Mouse (Mus musculus): ENCODE measurements around the gene Inpp4a. TPM values are rescaled to one million over a fixed set of nuclear protein-coding genes. Genes with fewer than 3 reads are reported as not detected.

Gene Inpp4a
- polyA plus RNA-seq, 1 experiment from 2014 or later: 12.7 TPM

DNA sequence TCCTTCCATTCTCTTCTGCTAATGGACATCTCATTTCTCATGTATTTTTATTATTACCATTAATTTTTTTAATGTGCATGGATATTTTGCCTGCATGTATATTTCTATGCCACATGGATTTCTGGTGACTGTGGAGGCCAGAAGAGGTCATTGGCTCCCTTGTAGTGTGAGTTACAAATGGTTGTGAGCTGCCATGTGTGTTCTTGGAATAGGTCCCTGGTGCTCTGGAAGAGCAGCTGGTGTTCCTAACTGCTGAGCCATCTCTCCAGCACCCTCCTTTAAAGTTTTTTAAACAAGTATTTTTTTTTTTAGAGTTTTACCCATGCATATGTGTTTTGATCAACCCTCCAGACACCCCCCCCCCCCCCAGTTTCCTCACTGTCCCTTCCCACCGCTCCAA, 3.3 kb upstream of the Inpp4a start:
- WGBS: 40% methylated on average over 1 of the region's 1 CpGs
- Histone ChIP-seq H3K36me3 (ENCODE audit: control insufficient read depth, insufficient read depth) (no peaks in the 10 kb centered on the region), H3K4me3 (ENCODE audit: low read length) (no peak overlapping the region), H3K9ac (ENCODE audit: low read length) (no peak overlapping the region), H3K27ac (ENCODE audit: low read length) (no peak overlapping the region), H3K4me2 (ENCODE audit: low read depth, low read length) (no peak overlapping the region), H3K27me3 (ENCODE audit: control insufficient read depth, insufficient read depth, low read length) (no peaks in the 10 kb centered on the region), H3K9me3 (replicated peaks; ENCODE audit: control insufficient read depth, low read length) (no peaks in the 10 kb centered on the region), H3K4me1 (ENCODE audit: control insufficient read depth, insufficient read depth, low read length) (peaks cover 8% of the 10 kb centered on the region; the same call in 1 of the 2 replicates)
- ATAC-seq (replicated peaks; ENCODE audit: extremely low read depth, insufficient read depth, low FRiP score): no peak

DNA sequence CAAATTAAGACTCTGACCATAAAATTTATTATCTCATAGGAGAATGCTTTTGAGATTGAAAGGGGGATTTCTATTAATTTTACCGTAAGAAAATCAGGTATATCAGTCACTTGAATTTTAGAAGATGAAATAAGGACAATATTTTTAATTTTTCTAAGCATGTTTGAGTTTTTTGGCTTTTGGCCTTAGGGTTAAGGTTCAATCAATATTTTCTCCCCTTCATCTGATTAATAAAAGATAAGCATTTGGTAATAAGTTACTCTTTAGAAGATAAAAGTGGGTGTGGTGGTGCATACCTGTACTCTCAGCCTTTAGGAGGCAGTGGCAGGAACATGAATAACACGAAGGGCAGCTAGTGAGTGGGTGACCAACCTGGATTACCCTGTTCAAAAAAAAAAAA, 761 bp upstream of the Inpp4a start:
- H3K9ac ChIP-seq (ENCODE audit: low read length): no peak overlapping the region
- no peak overlapping the region for H3K4me2 ChIP-seq (ENCODE audit: low read depth, low read length)
- WGBS: 78% methylated on average over 2 of the region's 2 CpGs
- no peaks in the 10 kb centered on the region for H3K27me3 ChIP-seq (ENCODE audit: control insufficient read depth, insufficient read depth, low read length)
- H3K4me3 ChIP-seq (ENCODE audit: low read length): no peak overlapping the region
- no peak overlapping the region for H3K27ac ChIP-seq (ENCODE audit: low read length)
- H3K9me3 ChIP-seq (replicated peaks; ENCODE audit: control insufficient read depth, low read length): no peaks in the 10 kb centered on the region
- peaks cover 8% of the 10 kb centered on the region; the same call in 1 of the 2 replicates for H3K4me1 ChIP-seq (ENCODE audit: control insufficient read depth, insufficient read depth, low read length)
- H3K36me3 ChIP-seq (ENCODE audit: control insufficient read depth, insufficient read depth): no peaks in the 10 kb centered on the region
- ATAC-seq (replicated peaks; ENCODE audit: extremely low read depth, insufficient read depth, low FRiP score): no peak

DNA sequence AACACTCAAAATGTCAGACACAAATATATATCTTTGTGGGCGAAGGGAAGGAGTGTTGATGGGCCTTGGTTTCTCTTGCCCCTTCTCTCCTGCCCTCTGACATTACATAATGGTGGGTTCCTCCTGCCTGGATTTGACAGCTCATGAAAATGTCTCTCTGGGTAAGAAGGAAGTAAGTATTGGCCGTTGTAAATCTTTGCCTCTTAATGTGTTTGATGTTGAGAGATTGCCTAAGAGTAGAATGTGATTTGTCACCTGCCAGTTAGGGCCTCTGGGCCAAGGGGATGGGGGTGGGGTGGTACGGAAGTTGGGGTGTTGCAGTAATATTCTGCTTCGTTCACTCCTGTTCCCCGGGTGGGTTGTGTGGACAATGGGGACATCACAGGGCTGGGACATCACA, 985 bp downstream of the Inpp4a start:
- H3K4me3 ChIP-seq (ENCODE audit: low read length): peak overlapping the region; percentile 99
- WGBS: 57% methylated on average over 5 of the region's 5 CpGs
- no peaks in the 10 kb centered on the region for H3K9me3 ChIP-seq (replicated peaks; ENCODE audit: control insufficient read depth, low read length)
- peaks cover 8% of the 10 kb centered on the region; the same call in 1 of the 2 replicates for H3K4me1 ChIP-seq (ENCODE audit: control insufficient read depth, insufficient read depth, low read length)
- no peaks in the 10 kb centered on the region for H3K36me3 ChIP-seq (ENCODE audit: control insufficient read depth, insufficient read depth)
- H3K9ac ChIP-seq (ENCODE audit: low read length): peak overlapping the region; percentile 93
- no peaks in the 10 kb centered on the region for H3K27me3 ChIP-seq (ENCODE audit: control insufficient read depth, insufficient read depth, low read length)
- no peak for ATAC-seq (replicated peaks; ENCODE audit: extremely low read depth, insufficient read depth, low FRiP score)
- no peak overlapping the region for H3K27ac ChIP-seq (ENCODE audit: low read length)
- H3K4me2 ChIP-seq (ENCODE audit: low read depth, low read length): peak overlapping the region; percentile 85

DNA sequence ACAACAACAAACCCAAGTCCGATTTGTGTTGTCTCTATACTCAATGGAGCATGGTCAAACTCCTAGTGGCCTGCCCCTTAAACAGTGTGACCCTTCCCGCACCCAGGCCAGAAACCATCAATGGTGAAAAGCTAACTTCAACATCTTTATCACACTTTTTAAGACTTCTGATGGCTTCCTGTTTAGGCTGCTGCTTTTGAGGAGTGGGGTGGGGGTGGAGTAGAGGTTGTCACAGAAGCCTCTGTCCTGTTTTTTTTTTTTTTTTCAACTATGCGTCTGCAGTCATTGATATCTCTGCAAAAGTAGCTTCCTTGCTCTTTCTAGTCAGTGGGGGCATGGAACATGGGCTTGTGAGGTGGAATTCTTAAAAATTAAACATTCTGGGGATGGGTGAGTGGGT, 3.1 kb downstream of the Inpp4a start:
- Histone ChIP-seq H3K27me3 (ENCODE audit: control insufficient read depth, insufficient read depth, low read length) (no peaks in the 10 kb centered on the region), H3K4me3 (ENCODE audit: low read length) (no peak overlapping the region), H3K27ac (ENCODE audit: low read length) (no peak overlapping the region), H3K4me1 (ENCODE audit: control insufficient read depth, insufficient read depth, low read length) (peaks cover 8% of the 10 kb centered on the region; the same call in 1 of the 2 replicates), H3K4me2 (ENCODE audit: low read depth, low read length) (no peak overlapping the region), H3K36me3 (ENCODE audit: control insufficient read depth, insufficient read depth) (no peaks in the 10 kb centered on the region), H3K9ac (ENCODE audit: low read length) (no peak overlapping the region), H3K9me3 (replicated peaks; ENCODE audit: control insufficient read depth, low read length) (no peaks in the 10 kb centered on the region)
- WGBS: 67% methylated on average over 3 of the region's 3 CpGs
- ATAC-seq (replicated peaks; ENCODE audit: extremely low read depth, insufficient read depth, low FRiP score): no peak

DNA sequence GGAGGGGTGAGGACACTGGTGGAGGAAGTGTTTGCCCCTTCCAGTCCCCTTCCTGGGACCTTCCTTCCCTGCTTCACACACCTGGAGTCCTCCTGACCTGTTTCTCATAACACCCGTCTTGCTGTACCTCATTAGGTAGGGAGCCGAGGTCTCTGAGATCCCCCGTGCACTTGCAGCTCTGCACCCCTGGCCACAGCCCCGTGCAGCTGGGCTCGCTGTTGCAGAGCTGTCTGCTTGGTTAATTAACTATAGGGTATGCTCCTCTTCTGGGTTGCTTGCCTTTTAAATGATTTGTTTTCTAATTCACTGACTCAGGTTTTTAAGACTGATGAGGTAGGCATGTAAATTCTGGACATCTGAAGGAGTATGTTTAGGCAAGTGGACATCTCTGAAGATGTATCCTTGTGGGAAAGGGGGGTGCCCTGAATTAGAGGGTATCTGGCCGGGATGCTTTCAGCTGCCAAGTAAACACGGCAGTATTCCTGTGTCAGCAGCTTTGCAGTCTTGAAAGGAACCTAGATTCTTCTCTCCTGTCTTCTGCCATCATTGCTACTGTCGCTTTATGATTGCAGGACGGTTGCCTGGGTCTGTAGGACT, 6.1 kb downstream of the Inpp4a start:
- Histone ChIP-seq H3K4me2 (ENCODE audit: low read depth, low read length) (no peak overlapping the region), H3K27ac (ENCODE audit: low read length) (no peak overlapping the region)
- WGBS: 79% methylated on average over 9 of the region's 9 CpGs

DNA sequence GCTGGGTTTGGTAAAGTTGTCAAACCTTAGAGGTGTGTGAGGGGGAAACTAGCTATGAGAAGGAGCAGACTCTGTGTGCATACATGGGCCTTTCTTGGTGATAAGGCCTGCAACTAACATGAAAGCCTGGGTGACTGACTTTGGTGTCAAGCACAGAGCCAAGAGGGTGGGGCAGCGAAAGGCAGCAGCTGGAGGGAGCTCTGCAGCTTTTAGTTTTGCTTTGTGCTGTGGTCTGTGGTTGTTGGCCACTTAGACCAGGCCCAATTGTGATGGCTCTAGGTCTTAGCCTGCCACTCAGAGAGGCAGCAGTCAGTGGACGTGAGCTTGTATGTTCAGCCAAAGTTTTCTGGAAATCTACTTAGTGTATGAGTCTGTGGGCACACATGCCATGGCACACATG, 7.9 kb downstream of the Inpp4a start:
- Histone ChIP-seq H3K27me3 (ENCODE audit: control insufficient read depth, insufficient read depth, low read length) (no peaks in the 10 kb centered on the region), H3K9ac (ENCODE audit: low read length) (no peak overlapping the region), H3K9me3 (replicated peaks; ENCODE audit: control insufficient read depth, low read length) (peaks cover 6% of the 10 kb centered on the region; the same call in 1 of the 2 replicates), H3K4me1 (ENCODE audit: control insufficient read depth, insufficient read depth, low read length) (peaks cover 7% of the 10 kb centered on the region), H3K27ac (ENCODE audit: low read length) (no peak overlapping the region), H3K36me3 (ENCODE audit: control insufficient read depth, insufficient read depth) (no peaks in the 10 kb centered on the region), H3K4me3 (ENCODE audit: low read length) (no peak overlapping the region), H3K4me2 (ENCODE audit: low read depth, low read length) (no peak overlapping the region)
- 90% methylated on average over 2 of the region's 2 CpGs for WGBS
- no peak for ATAC-seq (replicated peaks; ENCODE audit: extremely low read depth, insufficient read depth, low FRiP score)

More for the DNA sequence above, 6.1 kb downstream of the Inpp4a start:
- Histone ChIP-seq H3K9me3 (replicated peaks; ENCODE audit: control insufficient read depth, low read length) (peaks cover 6% of the 10 kb centered on the region; the same call in 1 of the 2 replicates), H3K4me1 (ENCODE audit: control insufficient read depth, insufficient read depth, low read length) (peaks cover 2% of the 10 kb centered on the region; the same call in 1 of the 2 replicates), H3K27me3 (ENCODE audit: control insufficient read depth, insufficient read depth, low read length) (no peaks in the 10 kb centered on the region), H3K36me3 (ENCODE audit: control insufficient read depth, insufficient read depth) (no peaks in the 10 kb centered on the region), H3K4me3 (ENCODE audit: low read length) (no peak overlapping the region), H3K9ac (ENCODE audit: low read length) (no peak overlapping the region)
- ATAC-seq (replicated peaks; ENCODE audit: extremely low read depth, insufficient read depth, low FRiP score): no peak

DNA sequence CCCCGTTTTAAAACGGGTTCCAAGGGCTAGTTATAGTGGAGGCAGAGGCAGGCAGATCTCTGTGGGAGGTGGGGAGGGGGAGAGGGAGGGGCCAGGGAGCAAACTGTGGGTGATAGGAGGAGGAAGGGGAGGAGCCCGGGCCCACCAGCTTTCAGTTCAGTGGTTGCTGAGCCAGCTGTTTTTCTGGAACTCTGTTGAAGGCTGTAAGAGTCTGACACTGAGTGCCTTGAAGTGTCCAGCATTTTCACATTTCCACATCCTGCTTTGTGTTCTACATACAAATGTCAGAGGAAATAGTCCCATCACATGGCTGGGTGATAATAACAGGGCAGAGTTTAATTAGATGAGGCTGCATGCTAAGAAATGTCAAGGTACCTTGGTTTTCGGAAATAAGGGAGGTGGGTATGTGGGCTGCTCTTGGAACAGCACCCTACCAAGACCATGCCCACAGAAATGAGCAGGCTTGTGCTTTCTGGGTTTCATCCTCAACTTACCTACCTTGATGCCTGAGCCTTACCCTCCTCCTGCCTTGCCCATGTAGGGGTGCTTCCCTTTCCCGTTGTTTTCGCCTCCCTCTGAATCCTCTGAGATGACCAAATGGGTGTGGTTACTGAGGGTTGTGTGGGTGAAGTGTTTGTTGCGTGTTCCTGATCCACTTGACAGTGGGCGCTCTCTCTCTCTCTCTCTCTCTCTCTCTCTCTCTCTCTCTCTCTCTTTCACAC, 8.5 kb downstream of the Inpp4a start:
- no peaks in the 10 kb centered on the region for H3K36me3 ChIP-seq (ENCODE audit: control insufficient read depth, insufficient read depth)
- WGBS: 77% methylated on average over 7 of the region's 8 CpGs
- H3K9ac ChIP-seq (ENCODE audit: low read length): no peak overlapping the region
- no peak overlapping the region for H3K4me3 ChIP-seq (ENCODE audit: low read length)
- no peak for ATAC-seq (replicated peaks; ENCODE audit: extremely low read depth, insufficient read depth, low FRiP score)
- no peak overlapping the region for H3K4me2 ChIP-seq (ENCODE audit: low read depth, low read length)
- H3K4me1 ChIP-seq (ENCODE audit: control insufficient read depth, insufficient read depth, low read length): peaks cover 8% of the 10 kb centered on the region
- H3K27me3 ChIP-seq (ENCODE audit: control insufficient read depth, insufficient read depth, low read length): no peaks in the 10 kb centered on the region
- H3K27ac ChIP-seq (ENCODE audit: low read length): no peak overlapping the region
- H3K9me3 ChIP-seq (replicated peaks; ENCODE audit: control insufficient read depth, low read length): peaks cover 6% of the 10 kb centered on the region; the same call in 1 of the 2 replicates

DNA sequence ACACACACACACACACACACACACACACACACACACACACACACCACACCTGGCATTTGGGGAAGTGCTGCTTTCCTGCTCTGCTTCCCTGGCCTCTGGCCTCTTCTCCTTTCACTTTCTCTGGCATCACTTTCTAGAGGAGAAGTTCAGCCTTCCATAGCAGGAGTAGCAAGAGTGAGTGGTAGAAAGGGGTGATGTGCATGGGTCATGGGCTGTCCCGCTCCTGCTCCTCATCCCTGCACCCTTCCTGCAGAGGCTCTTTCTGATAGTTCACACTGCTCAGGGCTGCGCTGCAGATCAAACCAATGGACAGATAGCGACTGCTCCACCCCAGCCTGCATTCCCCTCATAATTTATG, 9.1 kb downstream of the Inpp4a start:
- Histone ChIP-seq H3K9ac (ENCODE audit: low read length) (no peak overlapping the region), H3K4me2 (ENCODE audit: low read depth, low read length) (no peak overlapping the region), H3K27ac (ENCODE audit: low read length) (no peak overlapping the region), H3K4me3 (ENCODE audit: low read length) (no peak overlapping the region), H3K36me3 (ENCODE audit: control insufficient read depth, insufficient read depth) (no peaks in the 10 kb centered on the region), H3K27me3 (ENCODE audit: control insufficient read depth, insufficient read depth, low read length) (no peaks in the 10 kb centered on the region), H3K9me3 (replicated peaks; ENCODE audit: control insufficient read depth, low read length) (peaks cover 6% of the 10 kb centered on the region; the same call in 1 of the 2 replicates), H3K4me1 (ENCODE audit: control insufficient read depth, insufficient read depth, low read length) (peaks cover 8% of the 10 kb centered on the region)
- no peak for ATAC-seq (replicated peaks; ENCODE audit: extremely low read depth, insufficient read depth, low FRiP score)
- 64% methylated on average over 3 of the region's 3 CpGs for WGBS

DNA sequence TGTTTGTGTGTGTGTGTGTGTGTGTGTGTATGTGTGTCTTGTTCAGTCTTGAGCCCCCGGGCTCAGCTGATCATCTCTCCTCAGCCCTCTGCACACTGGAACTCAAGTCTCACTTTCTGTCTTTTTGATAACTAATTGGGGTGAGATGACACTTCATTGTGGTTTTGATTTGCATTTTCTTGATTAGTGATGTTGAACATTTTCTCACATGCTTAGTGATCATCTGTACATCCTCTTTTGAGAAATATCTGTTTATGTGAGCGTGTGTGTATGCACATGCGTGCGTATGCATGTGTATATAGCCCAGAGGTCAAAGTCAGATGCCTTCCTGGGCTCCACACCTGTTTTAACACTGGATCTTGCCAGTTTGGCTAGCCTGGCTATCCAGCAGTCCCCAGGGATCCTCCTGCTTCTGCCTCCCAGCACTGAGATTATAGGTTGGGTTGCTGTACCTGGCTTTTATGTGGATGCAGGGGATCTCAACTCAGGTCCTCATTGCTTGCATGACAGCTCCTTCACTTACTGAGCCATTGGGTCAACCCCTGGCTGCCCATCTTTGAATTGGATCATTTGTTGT, 10.4 kb downstream of the Inpp4a start:
- WGBS: 94% methylated on average over 4 of the region's 4 CpGs

More for the DNA sequence above, 10.4 kb downstream of the Inpp4a start:
- Histone ChIP-seq H3K27me3 (ENCODE audit: control insufficient read depth, insufficient read depth, low read length) (no peaks in the 10 kb centered on the region), H3K4me2 (ENCODE audit: low read depth, low read length) (no peak overlapping the region), H3K27ac (ENCODE audit: low read length) (no peak overlapping the region), H3K4me1 (ENCODE audit: control insufficient read depth, insufficient read depth, low read length) (peaks cover 15% of the 10 kb centered on the region), H3K9me3 (replicated peaks; ENCODE audit: control insufficient read depth, low read length) (peaks cover 6% of the 10 kb centered on the region; the same call in 1 of the 2 replicates), H3K9ac (ENCODE audit: low read length) (no peak overlapping the region), H3K36me3 (ENCODE audit: control insufficient read depth, insufficient read depth) (no peaks in the 10 kb centered on the region), H3K4me3 (ENCODE audit: low read length) (no peak overlapping the region)
- no peak for ATAC-seq (replicated peaks; ENCODE audit: extremely low read depth, insufficient read depth, low FRiP score)
